Mouse (Mus musculus) cerebellum, adult 8-10 months (tissue): ENCODE measurements around the gene H2-Ob.

Source experiments
- DNase-seq: peaks from one replicate; pipeline ENCODE4 v3.0.0; 2022

H2-Ob gene

GRCm38 (mm10) chr17:34287648-34288047, 48.9 kb downstream of the H2-Ob start, which contains the start of gene H2-Aa:
TSS of gene H2-Aa (minus strand) at chr17:34287823.
- DNase-seq: peak; percentile 48

DNA sequence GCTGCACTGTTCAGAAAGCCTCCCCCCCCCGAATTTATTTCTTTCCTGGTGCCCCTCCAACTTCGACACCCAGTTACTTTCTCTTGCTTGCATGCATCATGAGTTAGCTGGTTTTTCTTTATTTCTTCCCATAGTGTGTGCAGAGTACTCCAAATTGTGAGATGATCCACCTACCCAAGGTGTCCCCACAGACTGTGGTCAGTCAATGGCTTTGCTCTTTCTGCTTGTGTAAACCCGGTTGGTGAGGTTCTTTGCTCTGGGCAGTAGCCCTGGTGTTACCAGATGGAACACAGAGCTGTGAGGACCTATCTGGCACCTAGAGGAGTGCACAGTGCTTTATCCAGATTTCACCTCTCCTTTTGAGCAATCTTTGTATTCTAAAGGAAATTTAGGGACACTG, 49.4 kb downstream of the H2-Ob start:
- DNase-seq: no peak

DNA sequence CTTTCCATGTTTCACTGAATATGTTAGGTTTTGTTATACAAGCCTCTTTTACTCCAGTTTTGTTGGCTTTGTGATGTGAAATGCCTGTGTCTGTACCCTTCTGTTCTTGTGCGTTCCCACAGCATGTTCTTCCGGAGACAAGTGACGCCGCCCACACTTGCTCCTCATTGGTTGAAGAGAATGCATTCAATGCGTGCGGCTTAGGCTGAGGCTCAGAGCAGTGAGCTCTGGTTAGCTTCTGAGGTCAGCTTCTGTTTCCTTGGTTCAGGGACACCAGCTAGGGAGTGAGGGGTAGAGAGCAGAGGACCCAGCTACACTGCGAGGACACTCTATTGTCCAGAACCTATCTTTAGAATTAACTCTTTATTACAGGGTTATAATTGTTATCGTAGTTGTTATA, 52.9 kb downstream of the H2-Ob start:
- DNase-seq: peak; percentile 24

GRCm38 (mm10) chr17:34292570-34292969, 53.9 kb downstream of the H2-Ob start:
- DNase-seq: no peak

DNA sequence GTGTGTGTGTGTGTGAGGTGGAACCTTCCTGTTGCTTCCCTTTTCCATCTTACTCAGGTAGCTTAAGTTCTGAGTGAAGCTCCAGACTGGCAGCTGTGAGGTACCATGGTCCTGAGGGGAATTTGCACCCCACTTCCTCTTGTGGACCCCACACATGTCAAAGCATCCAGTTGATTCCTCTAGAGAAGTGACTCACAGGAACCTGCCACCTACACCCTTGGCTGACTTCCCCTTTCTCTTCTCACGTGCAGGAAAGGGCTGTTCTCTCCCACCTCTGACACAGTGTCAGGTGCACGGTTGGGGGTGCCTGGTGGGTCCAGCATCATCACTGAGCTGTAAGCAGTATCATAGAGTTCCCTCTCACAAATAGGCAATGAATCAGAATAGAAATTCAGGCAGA, 54.8 kb downstream of the H2-Ob start:
- no peak for DNase-seq

GRCm38 (mm10) chr17:34294249-34294648, 55.5 kb downstream of the H2-Ob start:
- no peak for DNase-seq

- no peak for DNase-seq
Measured at GRCm38 (mm10) chr17:34295307-34295706, 56.6 kb downstream of the H2-Ob start.

GRCm38 (mm10) chr17:34295891-34296794, 57.4 kb downstream of the H2-Ob start:
- no peak for DNase-seq

GRCm38 (mm10) chr17:34299356-34299755, 60.7 kb downstream of the H2-Ob start:
- DNase-seq: no peak

DNA sequence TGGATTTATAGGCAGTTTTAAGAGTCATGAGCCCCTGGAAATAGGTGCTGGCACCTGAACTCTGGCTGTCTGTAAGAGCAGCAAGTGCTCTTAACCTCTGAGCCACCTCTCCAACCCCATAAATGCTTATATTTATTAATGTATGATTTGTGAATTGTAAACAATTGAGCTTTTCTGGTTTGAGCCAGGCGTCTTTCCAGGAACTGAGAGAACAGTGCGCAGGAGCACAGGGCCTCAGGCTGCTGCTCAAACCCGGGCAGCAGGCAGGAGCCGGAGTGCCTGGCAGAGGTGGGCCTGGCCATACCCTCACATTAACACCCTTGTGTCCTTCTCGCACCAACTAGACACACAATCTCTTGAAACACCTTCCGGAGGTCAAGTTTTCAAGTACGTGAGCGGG, 61.4 kb downstream of the H2-Ob start:
- no peak for DNase-seq

- DNase-seq: no peak
Measured at GRCm38 (mm10) chr17:34300691-34301566, 62.2 kb downstream of the H2-Ob start.

GRCm38 (mm10) chr17:34301670-34302190, 63.0 kb downstream of the H2-Ob start:
- DNase-seq: no peak

GRCm38 (mm10) chr17:34303789-34304188, 65.1 kb downstream of the H2-Ob start:
- DNase-seq: no peak
